Mouse (Mus musculus) urinary bladder, postnatal 10 days (tissue): ENCODE measurements around the gene Sun1.

ENCODE experiments used
- DNase-seq: peaks from one replicate; pipeline ENCODE4 v3.0.0; 2022; ENCODE audit warnings: low spot score

Sun1 gene

GRCm38 (mm10) chr5:139286142-139286941 is 85.9 kb downstream of the Sun1 start:
- no peak for DNase-seq

- DNase-seq: no peak
Measured at GRCm38 (mm10) chr5:139287099-139287498, 86.7 kb downstream of the Sun1 start.

- no peak for DNase-seq
Measured at GRCm38 (mm10) chr5:139287787-139288186, 87.3 kb downstream of the Sun1 start.

GRCm38 (mm10) chr5:139288591-139288990 is 88.2 kb downstream of the Sun1 start:
- DNase-seq: no peak

GRCm38 (mm10) chr5:139290467-139291259 is 90.2 kb downstream of the Sun1 start:
- no peak for DNase-seq

GRCm38 (mm10) chr5:139291811-139292560 is 91.5 kb downstream of the Sun1 start:
- no peak for DNase-seq

- no peak for DNase-seq
Measured at GRCm38 (mm10) chr5:139294089-139294488, 93.7 kb downstream of the Sun1 start.

GRCm38 (mm10) chr5:139297092-139297491 is 96.7 kb downstream of the Sun1 start:
- DNase-seq: no peak

- no peak for DNase-seq
Measured at GRCm38 (mm10) chr5:139297745-139298144, 97.3 kb downstream of the Sun1 start.
